Mouse (Mus musculus): ENCODE measurements at regions not wholly inside any gene's neighbourhood (a gene's known extent, or its start where the extent isn't known, plus 50 kb on each side); places are given as distances from the start of the nearest gene placed in this dataset.

DNA sequence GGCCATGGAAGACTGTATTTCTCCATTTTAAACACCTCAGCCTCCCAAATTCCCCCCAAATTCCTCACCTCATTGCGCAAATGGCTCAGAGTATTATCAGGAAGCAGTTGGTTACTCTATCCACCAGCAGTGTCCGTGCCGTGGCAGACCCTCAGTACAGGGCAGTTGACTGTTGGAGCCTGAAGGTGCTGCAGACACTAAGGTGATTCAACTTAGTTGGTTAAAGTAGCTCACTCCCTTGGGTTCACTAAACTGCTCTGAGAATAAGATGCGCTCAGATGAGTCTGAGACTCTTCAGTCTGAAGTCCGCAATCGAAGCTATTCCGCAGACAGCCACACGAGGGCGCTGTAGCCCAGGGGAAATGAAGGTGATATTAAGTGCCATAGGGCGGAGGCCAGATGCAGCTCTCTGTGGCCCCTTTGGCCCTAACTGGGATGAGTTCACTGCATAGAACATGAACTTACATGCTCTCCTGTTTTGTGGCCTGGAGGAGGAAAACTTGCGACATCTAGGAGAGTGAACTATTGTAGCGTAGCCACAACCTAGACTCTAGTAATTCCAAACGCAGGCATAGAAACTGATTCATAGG lies 62.9 kb downstream of the Amer3 start:
- Histone ChIP-seq H3K27ac (ENCODE audit: low read length) (no peak overlapping the region), H3K9ac (ENCODE audit: low read length) (no peak overlapping the region), H3K36me3 (ENCODE audit: control insufficient read depth, insufficient read depth, low read length) (no peaks in the 10 kb centered on the region), H3K4me3 (ENCODE audit: low read length) (no peak overlapping the region), H3K9me3 (ENCODE audit: control insufficient read depth, low read length) (no peaks in the 10 kb centered on the region), H3K4me2 (ENCODE audit: low read depth, low read length) (no peak overlapping the region), H3K27me3 (ENCODE audit: control insufficient read depth, insufficient read depth, low read depth, low read length) (no peaks in the 10 kb centered on the region), H3K4me1 (replicated peaks; ENCODE audit: control insufficient read depth, insufficient read depth, low read length) (no peaks in the 10 kb centered on the region)
- WGBS, result 36% methylated on average over 13 of the region's 13 CpGs
- ATAC-seq (ENCODE audit: low read depth), result no peak

- Histone ChIP-seq H3K9ac (ENCODE audit: low read length) (no peak overlapping the region), H3K4me1 (replicated peaks; ENCODE audit: control insufficient read depth, insufficient read depth, low read length) (no peaks in the 10 kb centered on the region), H3K4me2 (ENCODE audit: low read depth, low read length) (no peak overlapping the region), H3K4me3 (ENCODE audit: low read length) (no peak overlapping the region), H3K27me3 (ENCODE audit: control insufficient read depth, insufficient read depth, low read depth, low read length) (no peaks in the 10 kb centered on the region), H3K36me3 (ENCODE audit: control insufficient read depth, insufficient read depth, low read length) (no peaks in the 10 kb centered on the region), H3K9me3 (ENCODE audit: control insufficient read depth, low read length) (no peaks in the 10 kb centered on the region; the same call in 1 of the 2 replicates), H3K27ac (ENCODE audit: low read length) (no peak overlapping the region)
- 86% methylated on average over 10 of the region's 10 CpGs for WGBS
- no peak for ATAC-seq (ENCODE audit: low read depth)
These were observed 74.6 kb downstream of the Amer3 start for GRCm38 (mm10) chr1:34653963-34654644.

- Histone ChIP-seq H3K4me2 (ENCODE audit: low read depth, low read length) (no peak overlapping the region), H3K4me3 (ENCODE audit: low read length) (no peak overlapping the region), H3K9me3 (ENCODE audit: control insufficient read depth, low read length) (no peaks in the 10 kb centered on the region; the same call in 1 of the 2 replicates), H3K27me3 (ENCODE audit: control insufficient read depth, insufficient read depth, low read depth, low read length) (no peaks in the 10 kb centered on the region), H3K4me1 (replicated peaks; ENCODE audit: control insufficient read depth, insufficient read depth, low read length) (no peaks in the 10 kb centered on the region), H3K36me3 (ENCODE audit: control insufficient read depth, insufficient read depth, low read length) (no peaks in the 10 kb centered on the region), H3K27ac (ENCODE audit: low read length) (no peak overlapping the region), H3K9ac (ENCODE audit: low read length) (no peak overlapping the region)
- no peak for ATAC-seq (ENCODE audit: low read depth)
These were observed 78.0 kb downstream of the Amer3 start for GRCm38 (mm10) chr1:34657481-34657880.

DNA sequence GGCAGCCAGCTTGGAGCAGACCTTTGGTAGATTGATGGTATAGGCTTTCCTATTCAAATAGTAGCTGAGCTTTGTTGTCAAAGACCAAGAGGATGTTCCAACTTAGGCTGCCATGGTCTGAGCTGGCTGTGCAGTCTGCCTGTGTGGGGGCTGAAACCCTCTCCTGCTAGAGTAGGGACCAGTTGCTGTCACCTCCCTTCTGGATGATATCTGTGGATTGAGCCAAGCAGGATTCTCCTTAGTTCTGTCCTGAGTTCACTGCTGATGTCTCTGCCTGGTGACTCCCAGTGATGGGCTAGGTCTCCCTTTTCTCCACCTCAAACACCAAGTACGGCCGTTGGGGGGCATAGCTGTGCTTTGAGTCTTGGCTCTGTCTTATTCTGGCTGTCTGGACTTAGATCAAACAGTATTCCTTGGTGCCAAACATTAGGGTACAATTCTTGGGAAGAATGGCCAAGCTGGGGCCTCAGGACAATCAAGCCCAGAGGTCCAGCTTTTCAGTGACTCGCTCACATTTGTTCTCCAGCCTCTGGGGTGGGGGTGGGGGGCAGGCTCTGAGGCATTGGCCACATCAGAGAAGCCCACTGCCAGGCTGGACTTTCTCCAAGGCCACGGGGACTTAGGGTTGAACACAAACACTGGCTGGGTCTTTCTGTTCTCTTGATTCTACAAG lies 84.6 kb downstream of the Amer3 start:
- no peak overlapping the region for H3K9ac ChIP-seq (ENCODE audit: low read length)
- no peaks in the 10 kb centered on the region for H3K9me3 ChIP-seq (ENCODE audit: control insufficient read depth, low read length)
- H3K4me1 ChIP-seq (replicated peaks; ENCODE audit: control insufficient read depth, insufficient read depth, low read length), result no peaks in the 10 kb centered on the region; the same call in 1 of the 2 replicates
- no peaks in the 10 kb centered on the region for H3K36me3 ChIP-seq (ENCODE audit: control insufficient read depth, insufficient read depth, low read length)
- no peaks in the 10 kb centered on the region for H3K27me3 ChIP-seq (ENCODE audit: control insufficient read depth, insufficient read depth, low read depth, low read length)
- H3K4me2 ChIP-seq (ENCODE audit: low read depth, low read length), result no peak overlapping the region
- H3K4me3 ChIP-seq (ENCODE audit: low read length), result no peak overlapping the region
- ATAC-seq (ENCODE audit: low read depth), result no peak
- 64% methylated on average over 4 of the region's 4 CpGs for WGBS
- H3K27ac ChIP-seq (ENCODE audit: low read length), result no peak overlapping the region

- Histone ChIP-seq H3K4me3 (ENCODE audit: low read length) (no peak overlapping the region), H3K4me2 (ENCODE audit: low read depth, low read length) (no peak overlapping the region), H3K27me3 (ENCODE audit: control insufficient read depth, insufficient read depth, low read depth, low read length) (no peaks in the 10 kb centered on the region), H3K9ac (ENCODE audit: low read length) (no peak overlapping the region), H3K4me1 (replicated peaks; ENCODE audit: control insufficient read depth, insufficient read depth, low read length) (no peaks in the 10 kb centered on the region; the same call in 1 of the 2 replicates), H3K27ac (ENCODE audit: low read length) (no peak overlapping the region), H3K9me3 (ENCODE audit: control insufficient read depth, low read length) (no peaks in the 10 kb centered on the region), H3K36me3 (ENCODE audit: control insufficient read depth, insufficient read depth, low read length) (no peaks in the 10 kb centered on the region)
- WGBS, result 73% methylated on average over 11 of the region's 11 CpGs
- ATAC-seq (ENCODE audit: low read depth), result peak; percentile 68
These were observed 85.5 kb downstream of the Amer3 start for GRCm38 (mm10) chr1:34664816-34665511.

DNA sequence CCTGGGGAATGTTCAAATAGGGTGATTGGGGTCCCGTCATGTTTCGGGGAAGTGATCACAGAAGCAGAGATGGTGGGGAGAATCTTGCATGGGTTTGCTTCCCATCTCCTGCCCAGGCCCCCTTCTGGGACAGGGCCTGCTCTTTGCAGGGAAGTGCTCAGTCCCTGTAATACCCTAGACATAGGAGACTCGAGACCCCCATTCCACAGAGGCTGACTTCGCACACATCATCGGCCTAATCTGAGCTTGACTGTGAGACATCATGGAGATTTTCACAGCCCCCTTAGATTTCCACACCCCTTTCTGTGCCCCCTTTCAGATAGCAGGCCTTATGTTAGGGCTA lies 86.0 kb downstream of the Amer3 start:
- Histone ChIP-seq H3K36me3 (ENCODE audit: control insufficient read depth, insufficient read depth, low read length) (no peaks in the 10 kb centered on the region), H3K4me2 (ENCODE audit: low read depth, low read length) (no peak overlapping the region), H3K4me3 (ENCODE audit: low read length) (no peak overlapping the region), H3K27me3 (ENCODE audit: control insufficient read depth, insufficient read depth, low read depth, low read length) (no peaks in the 10 kb centered on the region), H3K9ac (ENCODE audit: low read length) (no peak overlapping the region), H3K27ac (ENCODE audit: low read length) (no peak overlapping the region), H3K4me1 (replicated peaks; ENCODE audit: control insufficient read depth, insufficient read depth, low read length) (no peaks in the 10 kb centered on the region; the same call in 1 of the 2 replicates), H3K9me3 (ENCODE audit: control insufficient read depth, low read length) (no peaks in the 10 kb centered on the region)
- ATAC-seq (ENCODE audit: low read depth), result no peak
- WGBS, result 70% methylated on average over 5 of the region's 5 CpGs

- 80% methylated on average over 13 of the region's 13 CpGs for WGBS
- no peak overlapping the region for H3K9ac ChIP-seq (ENCODE audit: low read length)
- no peaks in the 10 kb centered on the region; the same call in 1 of the 2 replicates for H3K4me1 ChIP-seq (replicated peaks; ENCODE audit: control insufficient read depth, insufficient read depth, low read length)
- no peak overlapping the region for H3K4me2 ChIP-seq (ENCODE audit: low read depth, low read length)
- no peak overlapping the region for H3K4me3 ChIP-seq (ENCODE audit: low read length)
- H3K9me3 ChIP-seq (ENCODE audit: control insufficient read depth, low read length), result no peaks in the 10 kb centered on the region
- H3K36me3 ChIP-seq (ENCODE audit: control insufficient read depth, insufficient read depth, low read length), result no peaks in the 10 kb centered on the region
- no peak for ATAC-seq (ENCODE audit: low read depth)
- H3K27ac ChIP-seq (ENCODE audit: low read length), result no peak overlapping the region
- no peaks in the 10 kb centered on the region for H3K27me3 ChIP-seq (ENCODE audit: control insufficient read depth, insufficient read depth, low read depth, low read length)
These were observed 86.8 kb downstream of the Amer3 start for GRCm38 (mm10) chr1:34666226-34666662.

DNA sequence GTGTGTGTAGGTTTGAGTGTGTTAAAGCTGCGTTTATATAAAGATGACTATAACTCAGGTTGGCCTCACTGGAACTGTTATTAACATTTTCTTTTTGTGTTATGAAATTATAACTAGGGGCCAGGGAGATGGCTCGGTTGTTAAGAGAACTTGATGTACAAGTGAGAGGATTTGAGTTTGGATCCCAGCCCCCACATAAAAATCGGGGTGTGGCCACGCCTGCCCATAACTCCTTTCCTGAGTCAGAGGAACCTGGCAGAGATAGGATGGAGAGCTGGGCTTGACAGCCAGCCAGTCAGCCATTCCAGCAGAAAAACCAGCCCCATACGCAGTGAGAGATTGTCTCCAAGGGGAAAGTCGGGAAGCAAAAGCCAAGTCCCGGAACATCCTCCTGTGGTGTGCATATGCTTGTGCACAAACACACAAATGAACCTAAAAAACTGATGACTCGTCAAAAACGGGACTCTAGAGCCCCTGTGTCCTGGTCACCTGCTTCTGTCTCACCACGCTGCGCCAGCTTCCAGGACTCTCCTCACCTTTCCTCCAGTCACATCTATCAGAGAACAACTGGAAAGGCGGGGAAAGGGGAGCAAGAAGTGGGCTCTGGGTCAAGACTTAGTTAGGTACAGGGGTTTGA lies 97.8 kb downstream of the Amer3 start:
- no peak overlapping the region for H3K27ac ChIP-seq (ENCODE audit: low read length)
- H3K9me3 ChIP-seq (ENCODE audit: control insufficient read depth, low read length), result no peaks in the 10 kb centered on the region
- no peaks in the 10 kb centered on the region for H3K36me3 ChIP-seq (ENCODE audit: control insufficient read depth, insufficient read depth, low read length)
- ATAC-seq (ENCODE audit: low read depth), result no peak
- H3K4me2 ChIP-seq (ENCODE audit: low read depth, low read length), result peak overlapping the region; percentile 84; the same call in 1 of the 2 replicates
- 34% methylated on average over 12 of the region's 12 CpGs for WGBS
- peaks cover 7% of the 10 kb centered on the region for H3K4me1 ChIP-seq (replicated peaks; ENCODE audit: control insufficient read depth, insufficient read depth, low read length)
- H3K9ac ChIP-seq (ENCODE audit: low read length), result no peak overlapping the region
- peaks cover 29% of the 10 kb centered on the region for H3K27me3 ChIP-seq (ENCODE audit: control insufficient read depth, insufficient read depth, low read depth, low read length)
- no peak overlapping the region for H3K4me3 ChIP-seq (ENCODE audit: low read length)

Measured in lung, embryonic 16.5 days (tissue).